Mouse (Mus musculus) lung, embryonic 16.5 days (tissue): ENCODE results near the gene Flywch1. TPM values are rescaled to one million over a fixed set of nuclear protein-coding genes. Genes with fewer than 3 reads are reported as not detected.

Experiments used
- ATAC-seq: fragments of 200-750 bp; cut with Nextera tagmentation; 2 replicates; pipeline ENCODE4 v1.8.0; 2017; ENCODE audit warnings: low read depth, mild to moderate bottlenecking, moderate library complexity
- H3K27ac ChIP-seq: fragments of 300-500 bp; sonication (generic); 2 replicates; pipeline ENCODE4 v1.5.1; 2014; ENCODE audit warnings: mild to moderate bottlenecking, control low read depth, low read length
- H3K27me3 ChIP-seq: fragments of 300-500 bp; sonication (generic); 2 replicates; pipeline ENCODE4 v1.6.1; 2014; ENCODE audit warnings: low read depth, low read length, mixed read lengths; ENCODE audit not compliant: control insufficient read depth, insufficient read depth
- H3K36me3 ChIP-seq: fragments of 300-500 bp; sonication (generic); 2 replicates; pipeline ENCODE4 v1.6.1; 2014; ENCODE audit warnings: low read length; ENCODE audit not compliant: control insufficient read depth, insufficient read depth
- H3K4me1 ChIP-seq: fragments of 300-500 bp; sonication (generic); replicated peaks from 2 replicates; pipeline ENCODE4 v1.6.1; 2014; ENCODE audit warnings: low read length, mixed read lengths; ENCODE audit not compliant: control insufficient read depth, insufficient read depth
- H3K4me2 ChIP-seq: fragments of 300-500 bp; sonication (generic); 2 replicates; pipeline ENCODE4 v1.6.1; 2014; ENCODE audit warnings: low read depth, low read length, control low read depth
- H3K4me3 ChIP-seq: fragments of 300-500 bp; sonication (generic); 2 replicates; pipeline ENCODE4 v1.5.1; 2014; ENCODE audit warnings: mild to moderate bottlenecking, low read length, control low read depth
- H3K9ac ChIP-seq: fragments of 300-500 bp; sonication (generic); 2 replicates; pipeline ENCODE4 v1.6.1; 2014; ENCODE audit warnings: low read length, control low read depth
- H3K9me3 ChIP-seq: fragments of 300-500 bp; sonication (generic); 2 replicates; pipeline ENCODE4 v1.6.1; 2016; ENCODE audit warnings: low read length; ENCODE audit not compliant: control insufficient read depth
- WGBS: fragments of 180-500 bp; shearing (Covaris S2); extraction: QIAGEN DNeasy Blood & Tissue Kit; methylation state at CpG from one replicate; pipeline ENCODE4 v1.1.7; 2014; 5-methylcytosine and 5-hydroxymethylcytosine counted together
- polyA plus RNA-seq: library from polyadenylated mRNA; unstranded; fragments of >200 nt; fragmentation: Nextera tagmentation; extraction: Ambion mirVana; gene quantifications from 2 replicates; pipeline ENCODE4 v1.2.1, GENCODE M21; 2015

Gene Flywch1
- polyA plus RNA-seq, 1 experiment from 2014 or later: 65.2 TPM

DNA sequence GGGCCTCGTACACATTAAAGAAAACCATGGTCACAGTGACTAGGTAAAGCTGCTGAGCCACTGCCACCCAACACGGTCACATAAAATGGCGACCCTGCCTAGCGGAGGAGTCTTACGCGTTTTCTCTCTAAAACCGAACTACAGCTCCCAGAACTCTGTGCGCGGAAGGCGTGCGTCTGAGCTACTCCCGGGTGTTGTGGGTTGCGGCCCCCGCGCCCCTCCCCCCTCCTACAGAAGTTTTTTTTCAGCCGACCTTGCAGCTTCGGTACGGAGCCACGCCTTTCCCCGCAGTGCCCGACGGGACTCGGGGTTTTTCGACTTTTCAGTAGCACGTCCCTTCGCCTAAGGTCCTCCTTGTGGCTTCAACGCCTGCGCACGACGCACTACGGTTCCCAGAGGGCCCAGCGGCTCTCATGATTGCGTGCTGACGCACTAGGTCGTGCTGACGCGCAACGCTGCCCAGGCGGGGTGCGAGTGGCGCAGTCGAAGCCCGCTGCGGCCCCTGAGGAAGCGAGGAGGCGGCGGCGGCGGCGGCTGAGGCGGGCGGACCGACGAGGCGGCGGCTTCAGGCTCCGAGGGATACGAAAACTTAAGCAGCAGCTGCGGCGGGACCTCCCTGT lies 31.5 kb upstream of the Flywch1 start:
- WGBS: under 1% methylated on average over 56 of the region's 60 CpGs
- peak; percentile 99 for ATAC-seq
- Histone ChIP-seq H3K27me3 (no peaks in the 10 kb centered on the region), H3K36me3 (peaks cover under 1% of the 10 kb centered on the region; the same call in 1 of the 2 replicates), H3K27ac (peak overlapping the region; percentile 95), H3K4me3 (peak overlapping the region; percentile 94), H3K9ac (peak overlapping the region; percentile 97), H3K4me1 (peaks cover 23% of the 10 kb centered on the region), H3K9me3 (no peaks in the 10 kb centered on the region), H3K4me2 (peak overlapping the region; percentile 61)

- H3K27ac ChIP-seq: no peak overlapping the region
- H3K9me3 ChIP-seq: no peaks in the 10 kb centered on the region
- WGBS: 93% methylated on average over 10 of the region's 10 CpGs
- H3K36me3 ChIP-seq: no peaks in the 10 kb centered on the region
- no peak overlapping the region for H3K9ac ChIP-seq
- no peak overlapping the region for H3K4me3 ChIP-seq
- no peaks in the 10 kb centered on the region for H3K27me3 ChIP-seq
- ATAC-seq: no peak
- H3K4me1 ChIP-seq: peaks cover 18% of the 10 kb centered on the region
- no peak overlapping the region for H3K4me2 ChIP-seq
Observed at GRCm38 (mm10) chr17:23801627-23802026, 30.2 kb upstream of the Flywch1 start.

DNA sequence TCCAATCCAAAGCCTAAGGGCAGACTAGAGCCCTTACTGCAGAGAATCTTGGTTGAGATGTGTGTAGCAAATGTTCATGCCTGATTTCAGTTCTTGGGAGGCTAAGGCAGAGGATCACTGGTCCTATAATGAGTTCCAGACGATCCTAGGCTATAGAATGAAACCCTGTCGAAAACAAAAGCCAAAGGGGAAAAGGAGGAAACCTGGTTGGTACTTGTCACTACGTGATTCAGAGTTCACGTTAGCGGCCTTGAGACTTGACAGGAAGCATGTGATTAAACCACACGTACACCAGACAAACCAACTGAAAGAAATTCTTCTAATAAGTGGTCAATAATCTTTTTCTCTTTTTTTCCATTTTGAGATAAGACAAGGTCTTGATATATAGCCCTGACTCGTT lies 25.9 kb upstream of the Flywch1 start:
- no peak overlapping the region for H3K4me3 ChIP-seq
- H3K9me3 ChIP-seq: no peaks in the 10 kb centered on the region
- no peak overlapping the region for H3K27ac ChIP-seq
- no peaks in the 10 kb centered on the region for H3K4me1 ChIP-seq
- H3K4me2 ChIP-seq: no peak overlapping the region
- WGBS: 69% methylated on average over 7 of the region's 7 CpGs
- H3K9ac ChIP-seq: no peak overlapping the region
- no peak for ATAC-seq
- no peaks in the 10 kb centered on the region for H3K27me3 ChIP-seq
- no peaks in the 10 kb centered on the region for H3K36me3 ChIP-seq

GRCm38 (mm10) chr17:23795323-23795722 lies 23.9 kb upstream of the Flywch1 start:
- H3K9ac ChIP-seq: no peak overlapping the region
- ATAC-seq: no peak
- H3K4me2 ChIP-seq: no peak overlapping the region
- H3K4me1 ChIP-seq: peaks cover 6% of the 10 kb centered on the region
- H3K27ac ChIP-seq: no peak overlapping the region
- no peaks in the 10 kb centered on the region for H3K9me3 ChIP-seq
- H3K36me3 ChIP-seq: no peaks in the 10 kb centered on the region
- 86% methylated on average over 8 of the region's 8 CpGs for WGBS
- no peak overlapping the region for H3K4me3 ChIP-seq
- H3K27me3 ChIP-seq: no peaks in the 10 kb centered on the region

DNA sequence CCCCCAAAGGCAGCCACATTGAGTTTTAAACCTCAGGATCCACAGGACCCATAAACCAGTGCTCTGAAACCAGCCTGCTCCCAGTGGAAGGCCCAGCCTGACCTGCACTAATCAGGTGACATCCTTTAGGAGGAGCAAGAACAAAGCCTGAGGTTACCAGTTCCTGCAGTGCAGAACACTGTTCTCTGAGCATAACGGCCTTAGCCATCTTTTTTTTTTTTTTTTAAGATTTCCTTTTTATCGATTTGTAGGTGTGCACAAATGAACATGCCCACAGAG lies 19.6 kb upstream of the Flywch1 start:
- Histone ChIP-seq H3K9ac (peak overlapping the region; percentile 88), H3K4me3 (peak overlapping the region; percentile 62), H3K4me2 (peak overlapping the region; percentile 75), H3K9me3 (no peaks in the 10 kb centered on the region), H3K27ac (peak overlapping the region; percentile 90; the same call in 1 of the 2 replicates), H3K27me3 (no peaks in the 10 kb centered on the region), H3K4me1 (peaks cover 17% of the 10 kb centered on the region), H3K36me3 (no peaks in the 10 kb centered on the region)
- no peak for ATAC-seq
- WGBS: 48% methylated on average over 2 of the region's 2 CpGs

GRCm38 (mm10) chr17:23790269-23791078 lies 19.1 kb upstream of the Flywch1 start, which contains the start of gene Srrm2:
Srrm2 (plus strand) TSS chr17:23790532.
- H3K4me1 ChIP-seq: peaks cover 19% of the 10 kb centered on the region
- peak within 1 kb of the TSS; percentile 75 for H3K4me2 ChIP-seq
- peak within 1 kb of the TSS; percentile 62 for H3K4me3 ChIP-seq
- peak within 1 kb of the TSS; percentile 88 for H3K9ac ChIP-seq
- no peaks in the 10 kb centered on the region for H3K9me3 ChIP-seq
- H3K36me3 ChIP-seq: no peaks in the 10 kb centered on the region
- no peaks in the 10 kb centered on the region for H3K27me3 ChIP-seq
- H3K27ac ChIP-seq: peak within 1 kb of the TSS; percentile 90
- WGBS: 3% methylated on average over 29 of the region's 29 CpGs
- peak; percentile 70 for ATAC-seq

DNA sequence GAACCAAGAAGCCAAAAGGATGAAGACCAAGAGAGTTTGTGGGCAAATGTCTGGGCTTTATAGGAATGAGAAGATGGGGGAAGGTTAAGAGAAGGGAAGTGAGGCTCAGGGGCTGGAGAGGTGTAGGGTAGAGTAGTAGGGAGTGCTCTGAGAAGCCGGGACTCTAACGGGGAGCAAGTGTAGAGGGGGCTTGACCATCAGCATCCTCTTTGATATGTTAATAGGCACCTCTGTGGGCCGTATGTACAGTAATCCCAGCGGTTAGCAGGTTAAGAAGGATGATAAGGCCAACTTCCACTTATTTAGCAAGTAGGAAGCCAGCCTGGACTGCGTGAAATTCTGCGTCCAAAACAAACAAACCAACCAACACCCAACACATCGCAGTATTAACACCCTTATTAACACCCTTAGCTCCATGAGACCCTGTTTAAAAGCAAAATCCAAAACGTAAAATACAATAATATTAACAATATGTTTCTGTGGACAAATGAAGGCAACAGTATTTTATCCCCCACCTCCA lies 18.4 kb upstream of the Flywch1 start:
- Histone ChIP-seq H3K27me3 (no peaks in the 10 kb centered on the region), H3K36me3 (no peaks in the 10 kb centered on the region), H3K4me3 (peak overlapping the region; percentile 62), H3K4me2 (peak overlapping the region; percentile 75), H3K4me1 (peaks cover 20% of the 10 kb centered on the region), H3K27ac (peak overlapping the region; percentile 90), H3K9me3 (no peaks in the 10 kb centered on the region), H3K9ac (peak overlapping the region; percentile 88)
- ATAC-seq: no peak
- WGBS: 19% methylated on average over 8 of the region's 8 CpGs

DNA sequence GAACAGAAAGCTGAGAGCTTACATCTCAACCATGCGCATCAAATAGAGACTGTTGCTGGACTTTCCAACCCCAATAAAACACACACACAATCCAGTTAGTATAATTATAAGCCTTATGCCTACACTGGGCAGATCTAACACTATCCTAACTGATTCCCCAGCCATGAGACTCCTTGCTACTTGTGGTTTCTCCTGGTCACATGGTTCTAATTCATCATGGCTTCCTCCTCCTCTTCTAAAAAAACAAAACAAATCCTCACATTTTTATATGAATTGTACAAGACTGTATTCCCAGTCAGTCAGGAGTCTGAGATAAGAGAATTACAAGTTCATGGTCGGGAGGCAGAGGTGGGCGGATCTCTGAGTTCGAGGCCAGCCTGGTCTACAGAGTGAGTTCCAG lies 17.6 kb upstream of the Flywch1 start:
- Histone ChIP-seq H3K27me3 (no peaks in the 10 kb centered on the region), H3K9ac (no peak overlapping the region), H3K9me3 (no peaks in the 10 kb centered on the region), H3K4me3 (no peak overlapping the region), H3K4me2 (no peak overlapping the region), H3K36me3 (no peaks in the 10 kb centered on the region), H3K4me1 (peaks cover 20% of the 10 kb centered on the region), H3K27ac (no peak overlapping the region)
- ATAC-seq: no peak
- WGBS: 86% methylated on average over 4 of the region's 4 CpGs

GRCm38 (mm10) chr17:23786510-23786931 lies 15.1 kb upstream of the Flywch1 start:
- no peaks in the 10 kb centered on the region for H3K9me3 ChIP-seq
- H3K27ac ChIP-seq: no peak overlapping the region
- no peaks in the 10 kb centered on the region for H3K27me3 ChIP-seq
- peak overlapping the region; percentile 78; the same call in 1 of the 2 replicates for H3K9ac ChIP-seq
- H3K4me1 ChIP-seq: peaks cover 20% of the 10 kb centered on the region
- peak overlapping the region; percentile 93 for H3K4me2 ChIP-seq
- WGBS: 16% methylated on average over 13 of the region's 13 CpGs
- H3K4me3 ChIP-seq: peak overlapping the region; percentile 68
- 0 out of 2 replicates have a peak, but pooled peaks have one; percentile 24 for ATAC-seq
- no peaks in the 10 kb centered on the region for H3K36me3 ChIP-seq
